ENCODE assay signal across 18 mouse cellular contexts in the genomic region with DNA sequence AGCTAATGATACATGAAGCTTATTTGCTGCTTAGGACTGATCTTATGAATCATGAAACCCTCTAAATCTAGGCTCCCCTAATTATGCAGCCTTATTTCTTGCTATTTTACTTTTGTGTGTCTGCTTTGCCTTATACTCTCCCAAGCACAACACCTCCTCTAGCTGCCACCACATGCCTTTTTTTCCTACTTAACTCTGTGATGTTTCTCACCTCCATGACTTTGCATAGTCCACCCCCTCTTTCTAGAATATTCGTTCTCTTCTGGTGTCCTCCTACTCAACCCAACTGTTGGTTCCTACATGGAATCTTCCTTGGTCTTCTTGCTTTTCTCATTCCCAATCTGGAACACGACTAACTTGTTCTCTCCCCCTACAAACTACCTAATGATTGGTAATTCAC.
"Had no signal": no experiment of that assay in that cellular context is flagged by ENCODE, and none has a peak within 500 bp of the region (broad histone marks: within the 10 kb centered on the region; RNA-seq: fewer than 3 reads in every experiment).

No protein-coding gene starts in this region.

- H3K9ac ChIP-seq: lung, embryonic 14.5 days; midbrain, embryonic 12.5 days; neural tube, embryonic 13.5 days; neural tube, embryonic 15.5 days had no signal

- H3K36me3 ChIP-seq: midbrain, embryonic 10.5 days; midbrain, embryonic 12.5 days; neural tube, embryonic 13.5 days; neural tube, embryonic 15.5 days had no signal

- H3K27me3 ChIP-seq: midbrain, embryonic 12.5 days; neural tube, embryonic 13.5 days; neural tube, embryonic 15.5 days had no signal

- H3K9me3 ChIP-seq: midbrain, embryonic 10.5 days; midbrain, embryonic 12.5 days; neural tube, embryonic 13.5 days; neural tube, embryonic 15.5 days had no signal

- H3K27ac ChIP-seq: midbrain, embryonic 10.5 days; midbrain, embryonic 12.5 days; neural tube, embryonic 13.5 days; neural tube, embryonic 15.5 days had no signal

- DNase-seq: lung, adult 18-20 months; lung, embryonic 14.5 days; lung, postnatal 10 days; lung, postnatal 4 days; midbrain, embryonic 14.5 days; retina, postnatal 1 day; right cerebral cortex, postnatal 25 days; right cerebral cortex, postnatal 4 days; spleen, adult 18-20 months; thymus, adult 18-20 months; thymus, postnatal 14 days; thymus, postnatal 36 days had no signal

- H3K4me2 ChIP-seq: lung, embryonic 14.5 days; midbrain, embryonic 12.5 days; neural tube, embryonic 13.5 days; neural tube, embryonic 15.5 days had no signal

- H3K4me1 ChIP-seq: midbrain, embryonic 10.5 days; midbrain, embryonic 12.5 days had no signal

- ATAC-seq: midbrain, embryonic 16.5 days had no signal

- H3K4me3 ChIP-seq: midbrain, embryonic 10.5 days; midbrain, embryonic 12.5 days; myocyte; neural tube, embryonic 13.5 days; neural tube, embryonic 15.5 days had no signal
